Mouse (Mus musculus): ENCODE data around the gene Iqcd. TPM values are rescaled to one million over a fixed set of nuclear protein-coding genes. Genes with fewer than 3 reads are reported as not detected.

Iqcd gene
- total RNA-seq (2023; ENCODE audit: inconsistent age) = 0.54 TPM in 1 of 4 replicates, not detected in the others

DNA sequence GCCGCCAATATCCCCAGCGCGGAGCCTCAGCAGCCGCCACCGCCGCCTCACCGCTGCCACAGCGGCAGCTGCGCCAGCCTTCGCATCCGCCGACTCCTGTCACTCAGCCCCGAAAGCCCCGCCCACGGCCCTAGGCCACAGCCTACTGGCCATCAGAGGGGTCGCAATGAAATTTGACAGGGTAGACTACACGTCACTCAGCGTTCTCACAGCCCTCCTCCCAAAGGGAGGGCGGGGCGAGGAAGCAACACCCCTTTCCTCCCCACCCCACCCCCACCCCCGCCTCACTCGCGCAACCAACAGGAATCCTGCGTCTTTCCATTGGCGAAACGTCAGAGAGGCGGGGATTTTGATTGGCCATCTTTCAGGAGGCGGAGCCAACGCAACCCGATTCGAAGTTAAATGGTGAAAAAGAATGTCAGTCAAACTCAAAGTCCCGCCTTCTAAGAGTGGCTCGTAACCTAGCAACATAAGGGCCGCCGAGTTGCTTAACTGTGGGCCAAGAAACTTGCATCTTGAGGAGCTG, at the start of gene Iqcd, which contains the start of gene Tpcn1:
Iqcd (plus strand) TSS at position 448 of the 526 bp plus-strand sequence.
Tpcn1 (minus strand) TSS at position 105 of the 526 bp plus-strand sequence.

GRCm38 (mm10) chr5:120612442-120612821, 23.6 kb downstream of the Iqcd start, which contains the start of the genes Rita1 and Ddx54:
Gene Rita1 (minus strand): TSS chr5:120612589.
Gene Ddx54 (plus strand): TSS chr5:120612739.

DNA sequence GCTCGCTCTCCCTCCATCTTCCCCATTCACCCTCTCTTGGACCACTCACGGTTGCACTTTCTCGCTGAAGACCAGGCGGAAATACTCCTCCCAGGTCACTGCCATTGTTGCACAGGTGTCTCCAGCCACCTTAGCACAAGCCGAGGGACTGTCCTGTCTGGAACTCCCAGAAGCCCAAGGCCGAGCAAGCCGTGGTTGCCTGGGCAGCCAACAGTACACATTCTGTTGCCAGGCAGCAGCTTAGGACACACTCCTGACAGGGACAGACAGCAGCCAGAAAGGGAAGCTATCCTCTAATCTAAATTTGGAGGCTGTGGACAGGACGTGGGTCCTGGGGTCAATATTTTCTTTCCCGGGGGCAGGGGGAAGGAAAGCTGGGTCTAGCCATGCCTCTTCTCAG, 45.3 kb downstream of the Iqcd start, which contains the start of gene Cfap73:
Cfap73 (minus strand) TSS at position 105 of the 400 bp plus-strand sequence.

DNA sequence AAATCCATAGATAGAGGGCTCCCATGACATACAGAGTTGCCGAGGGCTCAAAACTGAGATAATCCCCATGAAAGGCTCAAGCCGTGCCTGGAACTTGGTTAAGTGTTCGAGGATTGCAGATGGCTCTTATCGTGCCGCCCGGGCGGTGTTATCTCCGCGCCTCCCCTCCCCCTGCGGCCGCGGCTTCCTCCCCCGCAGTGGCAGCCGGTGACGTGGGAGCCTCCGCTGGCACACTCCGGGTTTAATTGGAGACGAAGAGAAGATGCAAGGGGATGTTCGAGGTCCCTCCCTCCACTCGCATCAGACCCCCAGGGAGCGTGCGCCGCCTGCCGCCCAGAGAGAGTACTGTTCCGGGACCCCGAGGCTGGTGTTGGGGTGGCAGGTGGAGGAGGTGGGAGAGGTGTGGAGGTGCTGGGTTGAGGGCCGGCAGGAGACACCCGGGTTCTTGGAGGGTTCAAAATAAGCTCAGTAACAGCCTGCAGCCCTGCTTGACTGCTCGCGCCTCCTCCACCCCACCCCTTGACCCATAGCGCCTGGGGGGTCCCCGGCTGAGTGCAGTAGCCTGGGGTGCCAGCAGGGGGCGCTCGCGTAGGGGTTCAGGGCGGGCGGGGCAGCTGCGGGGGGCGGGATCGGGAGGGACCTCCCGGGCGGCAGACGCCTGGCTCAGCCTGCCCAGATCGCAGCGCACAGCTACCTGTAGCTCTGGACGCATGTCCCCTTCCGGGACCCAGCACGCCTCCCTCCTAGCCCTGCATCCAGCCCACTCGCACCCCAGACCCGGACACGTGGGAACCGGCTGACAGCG, 60.0 kb downstream of the Iqcd start, which contains the start of gene Rasal1:
Rasal1 (plus strand) TSS at position 244 of the 805 bp plus-strand sequence.

Other genes starting within 250 kb of the Iqcd start
- not detected in 4 replicates for gene Lhx5, start 157.3 kb upstream of the Iqcd start, total RNA-seq (2023; ENCODE audit: inconsistent age)
- gene Sdsl, start 116.2 kb upstream of the Iqcd start, total RNA-seq (2023; ENCODE audit: inconsistent age) = not detected in 4 replicates
- not detected in 4 replicates for gene Sds, start 112.5 kb upstream of the Iqcd start, total RNA-seq (2023; ENCODE audit: inconsistent age)
- 32.0 to 33.9 TPM (median 33.2 TPM) in 4 replicates for gene Plbd2, start 85.4 kb upstream of the Iqcd start, total RNA-seq (2023; ENCODE audit: inconsistent age)
- gene Slc8b1, start 77.8 kb upstream of the Iqcd start, total RNA-seq (2023; ENCODE audit: inconsistent age) = 8.3 to 14.3 TPM (median 12.4 TPM) in 4 replicates
- gene Tpcn1, start 343 bp upstream of the Iqcd start, total RNA-seq (2023; ENCODE audit: inconsistent age) = 40.8 to 46.2 TPM (median 43.3 TPM) in 4 replicates
- gene Rita1, start 23.6 kb downstream of the Iqcd start, total RNA-seq (2023; ENCODE audit: inconsistent age) = 3.3 to 4.4 TPM (median 4.0 TPM) in 4 replicates
- 169 to 181 TPM (median 174 TPM) in 4 replicates for gene Ddx54, start 23.7 kb downstream of the Iqcd start, total RNA-seq (2023; ENCODE audit: inconsistent age)
- gene Cfap73, start 45.2 kb downstream of the Iqcd start, total RNA-seq (2023; ENCODE audit: inconsistent age) = not detected in 4 replicates
- 39.5 to 56.3 TPM (median 51.7 TPM) in 4 replicates for gene Rasal1, start 59.8 kb downstream of the Iqcd start, total RNA-seq (2023; ENCODE audit: inconsistent age)
- 226 to 261 TPM (median 233 TPM) in 4 replicates for gene Dtx1, start 122.9 kb downstream of the Iqcd start, total RNA-seq (2023; ENCODE audit: inconsistent age)
- gene Oas2, start 160.8 kb downstream of the Iqcd start, total RNA-seq (2023; ENCODE audit: inconsistent age) = 4.4 to 13.2 TPM (median 6.7 TPM) in 4 replicates
- gene Oas3, start 188.6 kb downstream of the Iqcd start, total RNA-seq (2023; ENCODE audit: inconsistent age) = 2.2 to 5.3 TPM (median 3.0 TPM) in 4 replicates
- 0.39 to 0.71 TPM (median 0.48 TPM) in 4 replicates for gene Oas1e, start 206.5 kb downstream of the Iqcd start, total RNA-seq (2023; ENCODE audit: inconsistent age)
- 10.8 to 15.9 TPM (median 12.5 TPM) in 4 replicates for gene Oas1c, start 223.5 kb downstream of the Iqcd start, total RNA-seq (2023; ENCODE audit: inconsistent age)